Mouse (Mus musculus) cerebellum, postnatal 36 days (tissue): ENCODE measurements around the gene Gm11627.
"Not testable (repeated sequence)": the region's sequence is repeated elsewhere in the genome, so short reads cannot be mapped to it uniquely, and the experiment has no call there.

ENCODE experiments used
- DNase-seq, 2 experiments: peaks; one replicate each; pipeline ENCODE4 v3.0.0; 2021 to 2022; ENCODE audit warnings: mixed read lengths in 2 of 2

Gm11627 gene

GRCm38 (mm10) chr11:102602816-102603495 is 23.7 kb upstream of the Gm11627 start:
- no peak for DNase-seq

GRCm38 (mm10) chr11:102599912-102600311 is 20.7 kb upstream of the Gm11627 start:
- DNase-seq = no peak

- DNase-seq = no peak
These were observed 16.1 kb upstream of the Gm11627 start for GRCm38 (mm10) chr11:102595341-102595820.

- no peak for DNase-seq
These were observed 8.3 kb upstream of the Gm11627 start for GRCm38 (mm10) chr11:102587554-102587953.

GRCm38 (mm10) chr11:102586445-102587130 is 7.3 kb upstream of the Gm11627 start:
- DNase-seq = no peak

- no peak for DNase-seq
These were observed 3.5 kb upstream of the Gm11627 start for GRCm38 (mm10) chr11:102582736-102583135.

- DNase-seq = no peak
These were observed 2.9 kb upstream of the Gm11627 start for GRCm38 (mm10) chr11:102582016-102582610.

GRCm38 (mm10) chr11:102581281-102582015 is 2.2 kb upstream of the Gm11627 start:
- DNase-seq = peak; percentile 18 to 19

- DNase-seq = no peak
These were observed 721 bp upstream of the Gm11627 start for GRCm38 (mm10) chr11:102580034-102580330.

- peak; percentile 59 to 72 for DNase-seq
These were observed 731 bp downstream of the Gm11627 start for GRCm38 (mm10) chr11:102578341-102579118.

GRCm38 (mm10) chr11:102576050-102576754 is 3.1 kb downstream of the Gm11627 start:
- no peak for DNase-seq

GRCm38 (mm10) chr11:102575034-102575433 is 4.2 kb downstream of the Gm11627 start:
- no peak for DNase-seq

GRCm38 (mm10) chr11:102572866-102573663 is 6.2 kb downstream of the Gm11627 start:
- DNase-seq = peak; percentile 85 to 89

GRCm38 (mm10) chr11:102568756-102569377 is 10.4 kb downstream of the Gm11627 start:
- DNase-seq = no peak

- no peak for DNase-seq
These were observed 11.1 kb downstream of the Gm11627 start for GRCm38 (mm10) chr11:102568191-102568590.

- DNase-seq = no peak
These were observed 11.5 kb downstream of the Gm11627 start for GRCm38 (mm10) chr11:102567723-102568122.

GRCm38 (mm10) chr11:102567157-102567556 is 12.1 kb downstream of the Gm11627 start:
- no peak for DNase-seq

GRCm38 (mm10) chr11:102566290-102566689 is 13.0 kb downstream of the Gm11627 start:
- no peak for DNase-seq

GRCm38 (mm10) chr11:102565741-102566140 is 13.5 kb downstream of the Gm11627 start:
- no peak for DNase-seq

- DNase-seq = not testable (repeated sequence)
These were observed 14.1 kb downstream of the Gm11627 start for GRCm38 (mm10) chr11:102564952-102565671.
